Mouse (Mus musculus): ENCODE data around the gene March11. TPM values are rescaled to one million over a fixed set of nuclear protein-coding genes. Genes with fewer than 3 reads are reported as not detected.

March11 gene
- total RNA-seq, 4 experiments from 2014 or later: 0.38 to 0.46 TPM; not detected in 2

GRCm38 (mm10) chr15:26373759-26374158 lies 64.9 kb downstream of the March11 start:
- no peak for DNase-seq (ENCODE audit: low spot score)

- no peak for DNase-seq (ENCODE audit: low spot score)
These were observed 65.4 kb downstream of the March11 start for GRCm38 (mm10) chr15:26374232-26374631.

- no peak for DNase-seq (ENCODE audit: low spot score)
These were observed 66.1 kb downstream of the March11 start for GRCm38 (mm10) chr15:26374946-26375345.

GRCm38 (mm10) chr15:26377355-26377754 lies 68.5 kb downstream of the March11 start:
- DNase-seq (ENCODE audit: low spot score): no peak

- no peak for DNase-seq (ENCODE audit: low spot score)
These were observed 70.0 kb downstream of the March11 start for GRCm38 (mm10) chr15:26378879-26379278.

- DNase-seq (ENCODE audit: low spot score): no peak
These were observed 71.0 kb downstream of the March11 start for GRCm38 (mm10) chr15:26379831-26380230.

- no peak for DNase-seq (ENCODE audit: low spot score)
These were observed 72.0 kb downstream of the March11 start for GRCm38 (mm10) chr15:26380844-26381243.

- DNase-seq (ENCODE audit: low spot score): no peak
These were observed 81.2 kb downstream of the March11 start for GRCm38 (mm10) chr15:26390001-26390400.

- DNase-seq (ENCODE audit: low spot score): no peak
These were observed 87.7 kb downstream of the March11 start for GRCm38 (mm10) chr15:26396556-26396955.

GRCm38 (mm10) chr15:26425284-26425683 lies 116.4 kb downstream of the March11 start:
- DNase-seq (ENCODE audit: low spot score): no peak

GRCm38 (mm10) chr15:26426231-26426630 lies 117.4 kb downstream of the March11 start:
- no peak for DNase-seq (ENCODE audit: low spot score)

- no peak for DNase-seq (ENCODE audit: low spot score)
These were observed 121.7 kb downstream of the March11 start for GRCm38 (mm10) chr15:26430565-26430964.

GRCm38 (mm10) chr15:26432676-26433075 lies 123.8 kb downstream of the March11 start:
- no peak for DNase-seq (ENCODE audit: low spot score)

GRCm38 (mm10) chr15:26435725-26436124 lies 126.9 kb downstream of the March11 start:
- DNase-seq (ENCODE audit: low spot score): no peak

- no peak for DNase-seq (ENCODE audit: low spot score)
These were observed 128.3 kb downstream of the March11 start for GRCm38 (mm10) chr15:26437113-26437512.
